Mouse (Mus musculus): Measurements from ENCODE around the gene Elf2. TPM values are rescaled to one million over a fixed set of nuclear protein-coding genes. Genes with fewer than 3 reads are reported as not detected.

Gene Elf2
- total RNA-seq, 1 experiment: 26.7 TPM

- DNase-seq (ENCODE audit: low read depth, low spot score): no peak
- no peaks in the 10 kb centered on the region for H3K36me3 ChIP-seq (ENCODE audit: control insufficient read depth, insufficient read depth, low read length, poor library complexity, severe bottlenecking)
- peak overlapping the region; percentile 22 to 51; a peak in 3 of 4 replicates for H3K4me3 ChIP-seq (ENCODE audit: insufficient read depth in 1 of 2, low read depth in 1 of 2, low read length in 2 of 2, poor library complexity in 1 of 2, severe bottlenecking in 1 of 2)
- no peak overlapping the region for H3K27ac ChIP-seq (ENCODE audit: insufficient read depth, low read depth, low read length, poor library complexity, severe bottlenecking)
- in situ Hi-C loops (cut with MboI; ENCODE audit: low sequenced_read_pairs in 2 of 2, unreplicated experiment in 2 of 2): no loop called here
- peaks cover 2 to 7% of the 10 kb centered on the region in 2 experiments; a peak in 1 of 4 replicates for H3K4me1 ChIP-seq (ENCODE audit: control insufficient read depth in 2 of 2, insufficient read depth in 2 of 2, low read length in 2 of 2, poor library complexity in 1 of 2)
- H3K9ac ChIP-seq (ENCODE audit: insufficient read depth, low read depth, low read length, poor library complexity, severe bottlenecking): no peak overlapping the region
- TF ChIP-seq ZC3H11A (IDR thresholded peaks at IDR 0.05; ENCODE audit: borderline replicate concordance, low read depth, low read length) (no peak), CHD2 (IDR thresholded peaks at IDR 0.05; ENCODE audit: low read depth, low read length) (no peak), HCFC1 (IDR thresholded peaks at IDR 0.05; ENCODE audit: borderline replicate concordance, insufficient read depth, low read length) (0 out of 2 replicates have a peak, but pooled peaks have one; percentile 26), MAFK (IDR thresholded peaks at IDR 0.05; ENCODE audit: insufficient read depth, low read depth, low read length) (no peak), ZNF384 (IDR thresholded peaks at IDR 0.05; ENCODE audit: low read depth, low read length) (no peak)
- H3K9me3 ChIP-seq (ENCODE audit: control insufficient read depth, insufficient read depth, low read depth, low read length): no peaks in the 10 kb centered on the region
These were observed 24.4 kb upstream of the Elf2 start for GRCm38 (mm10) chr3:51364703-51365516.

GRCm38 (mm10) chr3:51361066-51361465 is 20.6 kb upstream of the Elf2 start:
- Histone ChIP-seq H3K9me3 (ENCODE audit: control insufficient read depth, insufficient read depth, low read depth, low read length) (no peaks in the 10 kb centered on the region), H3K4me3 (ENCODE audit: insufficient read depth in 1 of 2, low read depth in 1 of 2, low read length in 2 of 2, poor library complexity in 1 of 2, severe bottlenecking in 1 of 2) (peak overlapping the region; percentile 27 to 52; a peak in 3 of 4 replicates), H3K27ac (ENCODE audit: insufficient read depth, low read depth, low read length, poor library complexity, severe bottlenecking) (peak overlapping the region; percentile 8; the same call in 1 of the 2 replicates), H3K9ac (ENCODE audit: insufficient read depth, low read depth, low read length, poor library complexity, severe bottlenecking) (no peak overlapping the region), H3K36me3 (ENCODE audit: control insufficient read depth, insufficient read depth, low read length, poor library complexity, severe bottlenecking) (no peaks in the 10 kb centered on the region), H3K4me1 (ENCODE audit: control insufficient read depth in 2 of 2, insufficient read depth in 2 of 2, low read length in 2 of 2, poor library complexity in 1 of 2) (peaks cover 2 to 10% of the 10 kb centered on the region in 2 experiments; a peak in 1 of 4 replicates)
- in situ Hi-C loops (cut with MboI; ENCODE audit: low sequenced_read_pairs in 2 of 2, unreplicated experiment in 2 of 2): no loop called here
- no peak for TF ChIP-seq MAFK (IDR thresholded peaks at IDR 0.05; ENCODE audit: insufficient read depth, low read depth, low read length)
- no peak for TF ChIP-seq CHD2 (IDR thresholded peaks at IDR 0.05; ENCODE audit: low read depth, low read length)
- no peak for TF ChIP-seq ZNF384 (IDR thresholded peaks at IDR 0.05; ENCODE audit: low read depth, low read length)
- TF ChIP-seq HCFC1 (IDR thresholded peaks at IDR 0.05; ENCODE audit: borderline replicate concordance, insufficient read depth, low read length): no peak
- no peak for TF ChIP-seq ZC3H11A (IDR thresholded peaks at IDR 0.05; ENCODE audit: borderline replicate concordance, low read depth, low read length)
- peak; percentile 82 for DNase-seq (ENCODE audit: low read depth, low spot score)

DNA sequence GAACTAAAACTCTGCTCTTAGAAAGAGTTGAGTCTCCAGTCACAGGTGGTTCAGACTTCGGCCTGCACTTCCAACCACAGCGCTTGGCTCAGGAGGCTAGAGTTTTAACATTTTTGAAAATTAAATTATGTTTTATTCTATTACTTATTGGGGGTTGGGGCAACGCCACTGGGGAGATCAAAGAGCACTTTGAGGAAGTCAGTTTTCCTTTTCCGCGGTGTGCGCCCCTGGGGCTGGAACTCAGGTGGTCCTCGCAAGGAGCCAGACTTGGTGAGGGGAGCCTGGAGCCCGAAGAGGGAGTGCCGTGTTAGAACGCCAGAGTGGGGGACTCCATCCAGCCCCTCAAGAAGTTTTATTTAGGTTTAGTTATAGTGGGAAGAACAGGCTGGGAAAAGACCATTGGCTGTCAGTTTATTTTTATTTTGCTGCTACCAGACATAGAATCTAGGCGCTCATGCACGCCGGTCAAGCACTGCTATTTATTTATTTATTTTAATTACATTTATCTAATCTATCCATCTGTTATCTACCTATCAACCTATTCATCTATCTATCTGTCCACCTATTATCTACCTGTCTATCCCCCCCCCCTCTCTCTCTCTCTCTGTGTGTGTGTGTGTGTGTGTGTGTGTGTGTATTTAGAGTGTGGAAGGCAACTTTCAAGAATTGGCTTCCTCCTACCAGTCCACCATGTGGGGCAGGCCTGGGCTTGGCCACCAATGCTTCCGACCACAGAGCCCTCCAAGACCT is 19.3 kb upstream of the Elf2 start:
- Histone ChIP-seq H3K4me1 (ENCODE audit: control insufficient read depth in 2 of 2, insufficient read depth in 2 of 2, low read length in 2 of 2, poor library complexity in 1 of 2) (peaks cover 2 to 10% of the 10 kb centered on the region in 2 experiments; a peak in 1 of 4 replicates), H3K4me3 (ENCODE audit: insufficient read depth in 1 of 2, low read depth in 1 of 2, low read length in 2 of 2, poor library complexity in 1 of 2, severe bottlenecking in 1 of 2) (peak overlapping the region; percentile 24 to 66; a peak in 3 of 4 replicates), H3K9ac (ENCODE audit: insufficient read depth, low read depth, low read length, poor library complexity, severe bottlenecking) (no peak overlapping the region), H3K36me3 (ENCODE audit: control insufficient read depth, insufficient read depth, low read length, poor library complexity, severe bottlenecking) (no peaks in the 10 kb centered on the region), H3K9me3 (ENCODE audit: control insufficient read depth, insufficient read depth, low read depth, low read length) (no peaks in the 10 kb centered on the region), H3K27ac (ENCODE audit: insufficient read depth, low read depth, low read length, poor library complexity, severe bottlenecking) (no peak overlapping the region)
- TF ChIP-seq ZC3H11A (IDR thresholded peaks at IDR 0.05; ENCODE audit: borderline replicate concordance, low read depth, low read length): no peak
- no peak for DNase-seq (ENCODE audit: low read depth, low spot score)
- in situ Hi-C loops (cut with MboI; ENCODE audit: low sequenced_read_pairs in 2 of 2, unreplicated experiment in 2 of 2): loop anchor here in 1 of 2 experiments (10.0 kb wide), 1 partner anchor 125 kb away; no protein-coding TSS in a partner anchor

GRCm38 (mm10) chr3:51358660-51359557 is 18.4 kb upstream of the Elf2 start:
- Histone ChIP-seq H3K36me3 (ENCODE audit: control insufficient read depth, insufficient read depth, low read length, poor library complexity, severe bottlenecking) (no peaks in the 10 kb centered on the region), H3K27ac (ENCODE audit: insufficient read depth, low read depth, low read length, poor library complexity, severe bottlenecking) (peak overlapping the region; percentile 11; the same call in 1 of the 2 replicates), H3K9me3 (ENCODE audit: control insufficient read depth, insufficient read depth, low read depth, low read length) (no peaks in the 10 kb centered on the region), H3K4me1 (ENCODE audit: control insufficient read depth in 2 of 2, insufficient read depth in 2 of 2, low read length in 2 of 2, poor library complexity in 1 of 2) (peaks cover 2 to 10% of the 10 kb centered on the region in 2 experiments; a peak in 1 of 4 replicates), H3K9ac (ENCODE audit: insufficient read depth, low read depth, low read length, poor library complexity, severe bottlenecking) (peak overlapping the region; percentile 76), H3K4me3 (ENCODE audit: insufficient read depth in 1 of 2, low read depth in 1 of 2, low read length in 2 of 2, poor library complexity in 1 of 2, severe bottlenecking in 1 of 2) (peak overlapping the region; percentile 66 to 82)
- peak; percentile 80 for DNase-seq (ENCODE audit: low read depth, low spot score)
- in situ Hi-C loops (cut with MboI; ENCODE audit: low sequenced_read_pairs in 2 of 2, unreplicated experiment in 2 of 2): loop anchor here in 1 of 2 experiments (10.0 kb wide), 1 partner anchor 124 kb away; no protein-coding TSS in a partner anchor
- TF ChIP-seq CHD2 (IDR thresholded peaks at IDR 0.05; ENCODE audit: low read depth, low read length) (no peak), ZNF384 (IDR thresholded peaks at IDR 0.05; ENCODE audit: low read depth, low read length) (no peak), HCFC1 (IDR thresholded peaks at IDR 0.05; ENCODE audit: borderline replicate concordance, insufficient read depth, low read length) (no peak), MAFK (IDR thresholded peaks at IDR 0.05; ENCODE audit: insufficient read depth, low read depth, low read length) (peak; percentile 83), ZC3H11A (IDR thresholded peaks at IDR 0.05; ENCODE audit: borderline replicate concordance, low read depth, low read length) (no peak)

Data from ES-E14 (cell line).